Mouse (Mus musculus) myocyte (in vitro differentiated cells): ENCODE data around the gene Plekhm2. TPM values are rescaled to one million over a fixed set of nuclear protein-coding genes. Genes with fewer than 3 reads are reported as not detected.

Experiments used
- H3K27me3 ChIP-seq: one replicate; pipeline ENCODE4 v1.6.1; 2011; ENCODE audit not compliant: control insufficient read depth, insufficient read depth, insufficient read length
- H3K36me3 ChIP-seq: one replicate; pipeline ENCODE4 v1.6.1; 2011; ENCODE audit not compliant: control insufficient read depth, insufficient read depth
- H3K4me2 ChIP-seq: one replicate; pipeline ENCODE4 v1.6.1; 2011; ENCODE audit warnings: low read depth, control low read depth
- H3K4me3 ChIP-seq: one replicate; pipeline ENCODE4 v1.5.1; 2011; ENCODE audit warnings: mild to moderate bottlenecking, control low read depth, moderate library complexity
- H3K79me2 ChIP-seq: one replicate; pipeline ENCODE4 v1.6.1; 2011; ENCODE audit not compliant: control insufficient read depth, insufficient read depth
- H3ac ChIP-seq: one replicate; pipeline ENCODE4 v1.6.1; 2011; ENCODE audit not compliant: control insufficient read depth, insufficient read length
- CEBPB ChIP-seq: IDR thresholded peaks from 2 replicates; pipeline ENCODE4 v1.6.1; 2011; ENCODE audit warnings: mild to moderate bottlenecking, moderate library complexity; ENCODE audit not compliant: poor library complexity, insufficient read depth, severe bottlenecking
- E2F4 ChIP-seq: IDR thresholded peaks from one replicate; pipeline ENCODE4 v1.6.1; 2011; ENCODE audit warnings: mild to moderate bottlenecking, control low read depth, moderate library complexity; ENCODE audit not compliant: insufficient read depth
- MAX ChIP-seq: IDR thresholded peaks from one replicate; pipeline ENCODE4 v1.6.1; 2011; ENCODE audit warnings: low read depth, mild to moderate bottlenecking, control low read depth
- MYOD1 ChIP-seq, 3 experiments: IDR thresholded peaks; one replicate each; pipeline ENCODE4 v1.6.1; 2011; ENCODE audit warnings: control low read depth in 2 of 3, low read depth in 2 of 3, mild to moderate bottlenecking in 2 of 3, moderate library complexity in 1 of 3; ENCODE audit not compliant: insufficient read length in 2 of 3, control insufficient read depth in 1 of 3
- MYOG ChIP-seq, 3 experiments: IDR thresholded peaks; one replicate each; pipeline ENCODE4 v1.6.1; 2011; ENCODE audit warnings: control low read depth in 2 of 3, low read depth in 2 of 3, mild to moderate bottlenecking in 2 of 3; ENCODE audit not compliant: insufficient read length in 2 of 3, control insufficient read depth in 1 of 3, insufficient read depth in 1 of 3
- POLR2A ChIP-seq: IDR thresholded peaks from one replicate; pipeline ENCODE4 v1.6.1; 2011; ENCODE audit warnings: low read depth, mild to moderate bottlenecking, control low read depth, moderate library complexity; ENCODE audit not compliant: insufficient read length
- POLR2AphosphoS2 ChIP-seq: IDR thresholded peaks from one replicate; pipeline ENCODE4 v1.6.1; 2011; ENCODE audit warnings: low read depth, control low read depth; ENCODE audit not compliant: insufficient read length
- REST ChIP-seq: IDR thresholded peaks from one replicate; pipeline ENCODE4 v1.6.1; 2011; ENCODE audit warnings: mild to moderate bottlenecking, control low read depth, moderate library complexity; ENCODE audit not compliant: insufficient read depth, insufficient read length
- SRF ChIP-seq: IDR thresholded peaks from one replicate; pipeline ENCODE4 v1.6.1; 2011; ENCODE audit warnings: low read depth; ENCODE audit not compliant: control insufficient read depth, insufficient read length
- TCF12 ChIP-seq: IDR thresholded peaks from one replicate; pipeline ENCODE4 v1.6.1; 2011; ENCODE audit warnings: mild to moderate bottlenecking, control low read depth; ENCODE audit not compliant: poor library complexity, insufficient read depth, severe bottlenecking
- TCF3 ChIP-seq: IDR thresholded peaks from one replicate; pipeline ENCODE4 v1.6.1; 2011; ENCODE audit warnings: low read depth, control low read depth; ENCODE audit not compliant: insufficient read length
- USF1 ChIP-seq: IDR thresholded peaks from one replicate; pipeline ENCODE4 v1.6.1; 2011; ENCODE audit warnings: low read depth, mild to moderate bottlenecking, control low read depth, moderate library complexity
- polyA plus RNA-seq: library from polyadenylated mRNA; unstranded; fragments of >200 nt; fragmentation: generic; extraction: Trizol; gene quantifications from one replicate; pipeline ENCODE4 v1.2.1, GENCODE M21; 2012; ENCODE audit warnings: missing spikeins

Gene Plekhm2
- polyA plus RNA-seq, 1 experiment: 20.4 TPM

DNA sequence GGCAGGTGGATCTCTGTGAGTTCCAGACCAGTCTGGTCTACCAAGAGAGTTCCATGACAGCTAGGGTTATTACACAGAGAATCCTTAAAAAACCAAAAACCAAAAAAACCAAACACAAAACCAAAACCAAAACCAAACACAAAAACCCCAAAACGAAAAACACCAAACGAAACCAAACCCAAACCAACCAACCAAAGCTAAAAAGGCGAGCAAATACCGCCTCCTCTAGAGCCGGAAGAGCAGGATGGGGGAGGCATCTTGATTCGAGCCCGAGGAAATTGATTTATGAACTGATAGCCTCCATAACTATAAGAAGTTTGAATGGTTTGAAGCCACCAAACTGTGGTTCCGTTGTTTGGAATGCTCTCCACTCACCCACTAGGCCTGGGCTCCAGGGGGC is 80.8 kb downstream of the Plekhm2 start:
- Histone ChIP-seq H3K4me3 (no peak overlapping the region), H3ac (no peak overlapping the region), H3K4me2 (no peak overlapping the region), H3K79me2 (no peaks in the 10 kb centered on the region), H3K36me3 (no peaks in the 10 kb centered on the region), H3K27me3 (no peaks in the 10 kb centered on the region)
- TF ChIP-seq USF1 (no peak), POLR2AphosphoS2 (no peak), REST (no peak), SRF (no peak), TCF12 (no peak), MAX (no peak), MYOG (IDR thresholded peaks at IDR 0.05; ENCODE audit: control insufficient read depth in 1 of 3, insufficient read depth in 1 of 3, insufficient read length in 2 of 3, low read depth in 2 of 3) (no peak), POLR2A (no peak), TCF3 (no peak), CEBPB (no peak), MYOD1 (IDR thresholded peaks at IDR 0.05; ENCODE audit: control insufficient read depth in 1 of 3, insufficient read length in 2 of 3, low read depth in 2 of 3) (no peak), E2F4 (no peak)

DNA sequence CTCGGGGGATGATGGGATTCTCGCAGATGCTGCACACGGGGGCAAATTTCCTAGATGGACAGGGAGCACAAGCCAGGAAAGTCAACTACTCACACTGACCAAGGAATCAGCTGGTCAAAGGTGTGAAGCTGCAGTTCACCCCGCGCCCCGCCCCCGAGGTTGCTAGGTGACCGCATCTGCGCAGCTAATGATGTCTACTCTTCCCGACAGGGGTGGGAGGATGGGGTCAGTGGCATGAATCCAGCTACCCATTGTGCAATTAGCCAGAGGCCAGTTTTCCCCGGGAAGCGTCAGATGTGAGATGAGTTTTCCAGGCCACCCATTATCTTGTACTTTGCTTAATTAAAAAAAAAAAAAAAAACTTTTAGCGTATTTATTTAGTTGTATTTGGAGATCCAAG is 83.6 kb downstream of the Plekhm2 start:
- no peaks in the 10 kb centered on the region for H3K36me3 ChIP-seq
- no peak for TF ChIP-seq MYOD1 (IDR thresholded peaks at IDR 0.05; ENCODE audit: control insufficient read depth in 1 of 3, insufficient read length in 2 of 3, low read depth in 2 of 3)
- TF ChIP-seq E2F4: no peak
- TF ChIP-seq MYOG (IDR thresholded peaks at IDR 0.05; ENCODE audit: control insufficient read depth in 1 of 3, insufficient read depth in 1 of 3, insufficient read length in 2 of 3, low read depth in 2 of 3): no peak
- TF ChIP-seq SRF: no peak
- TF ChIP-seq POLR2A: no peak
- no peak for TF ChIP-seq USF1
- no peak for TF ChIP-seq TCF3
- no peak for TF ChIP-seq CEBPB
- TF ChIP-seq TCF12: no peak
- no peak for TF ChIP-seq POLR2AphosphoS2
- no peak for TF ChIP-seq REST
- no peak for TF ChIP-seq MAX
- no peaks in the 10 kb centered on the region for H3K79me2 ChIP-seq
- H3K27me3 ChIP-seq: no peaks in the 10 kb centered on the region
- H3K4me2 ChIP-seq: no peak overlapping the region
- H3K4me3 ChIP-seq: no peak overlapping the region
- H3ac ChIP-seq: no peak overlapping the region

GRCm38 (mm10) chr4:141578833-141579232 is 85.9 kb downstream of the Plekhm2 start:
- TF ChIP-seq MAX (no peak), MYOD1 (IDR thresholded peaks at IDR 0.05; ENCODE audit: control insufficient read depth in 1 of 3, insufficient read length in 2 of 3, low read depth in 2 of 3) (no peak), TCF12 (no peak), TCF3 (no peak), SRF (no peak), MYOG (IDR thresholded peaks at IDR 0.05; ENCODE audit: control insufficient read depth in 1 of 3, insufficient read depth in 1 of 3, insufficient read length in 2 of 3, low read depth in 2 of 3) (no peak), USF1 (no peak), CEBPB (no peak), E2F4 (no peak), REST (no peak), POLR2A (no peak), POLR2AphosphoS2 (no peak)
- Histone ChIP-seq H3K36me3 (no peaks in the 10 kb centered on the region), H3K4me3 (no peak overlapping the region), H3ac (no peak overlapping the region), H3K27me3 (no peaks in the 10 kb centered on the region), H3K4me2 (no peak overlapping the region), H3K79me2 (no peaks in the 10 kb centered on the region)

- Histone ChIP-seq H3K4me2 (no peak overlapping the region), H3K79me2 (no peaks in the 10 kb centered on the region), H3ac (no peak overlapping the region), H3K36me3 (no peaks in the 10 kb centered on the region), H3K4me3 (no peak overlapping the region), H3K27me3 (no peaks in the 10 kb centered on the region)
- TF ChIP-seq POLR2AphosphoS2 (no peak), MYOG (IDR thresholded peaks at IDR 0.05; ENCODE audit: control insufficient read depth in 1 of 3, insufficient read depth in 1 of 3, insufficient read length in 2 of 3, low read depth in 2 of 3) (no peak), REST (no peak), TCF3 (no peak), POLR2A (no peak), CEBPB (no peak), USF1 (no peak)
These were observed 87.8 kb downstream of the Plekhm2 start for GRCm38 (mm10) chr4:141576877-141577276.

GRCm38 (mm10) chr4:141576404-141576803 is 88.3 kb downstream of the Plekhm2 start:
- Histone ChIP-seq H3K79me2 (no peaks in the 10 kb centered on the region), H3K27me3 (no peaks in the 10 kb centered on the region), H3K4me2 (no peak overlapping the region), H3ac (no peak overlapping the region), H3K36me3 (no peaks in the 10 kb centered on the region), H3K4me3 (no peak overlapping the region)
- TF ChIP-seq POLR2AphosphoS2: no peak
- TF ChIP-seq POLR2A: no peak
- TF ChIP-seq SRF: no peak
- TF ChIP-seq TCF3: no peak
- TF ChIP-seq REST: no peak
- no peak for TF ChIP-seq MYOD1 (IDR thresholded peaks at IDR 0.05; ENCODE audit: control insufficient read depth in 1 of 3, insufficient read length in 2 of 3, low read depth in 2 of 3)
- TF ChIP-seq E2F4: no peak
- no peak for TF ChIP-seq MYOG (IDR thresholded peaks at IDR 0.05; ENCODE audit: control insufficient read depth in 1 of 3, insufficient read depth in 1 of 3, insufficient read length in 2 of 3, low read depth in 2 of 3)
- TF ChIP-seq CEBPB: no peak
- no peak for TF ChIP-seq USF1
- no peak for TF ChIP-seq TCF12
